Mouse (Mus musculus) right cerebral cortex, postnatal 10 days (tissue): ENCODE measurements around the gene Hectd2.

Source experiments
- DNase-seq, 2 experiments: peaks; one replicate each; pipeline ENCODE4 v3.0.0; 2021; ENCODE audit warnings: low spot score in 2 of 2

Gene Hectd2

DNA sequence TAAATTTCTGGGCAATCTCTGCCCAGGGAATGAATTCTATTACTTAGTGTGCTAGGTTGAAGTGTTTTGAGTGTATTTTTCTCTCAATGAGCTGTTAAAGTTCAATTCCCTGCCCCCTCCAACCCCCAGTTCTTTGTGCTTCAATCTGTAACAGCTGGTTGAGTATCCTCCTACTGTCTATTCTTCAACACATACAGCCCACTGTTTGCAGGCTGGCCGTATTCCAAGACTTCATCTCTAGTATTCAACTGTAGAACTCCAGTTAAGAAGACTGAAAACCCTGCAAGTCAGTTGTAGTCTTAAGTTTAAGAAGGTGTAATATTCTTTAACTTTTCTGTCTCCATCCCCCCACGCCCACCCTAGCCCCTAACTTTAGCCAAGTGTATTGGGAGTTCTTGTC is 10.0 kb downstream of the Hectd2 start:
- DNase-seq, result peak; percentile 54 to 59

- DNase-seq, result peak in 1 of 2 experiments; percentile 44
Measured at GRCm38 (mm10) chr19:36573986-36574385, 19.5 kb downstream of the Hectd2 start.

GRCm38 (mm10) chr19:36575159-36575558 is 20.7 kb downstream of the Hectd2 start:
- DNase-seq, result no peak

DNA sequence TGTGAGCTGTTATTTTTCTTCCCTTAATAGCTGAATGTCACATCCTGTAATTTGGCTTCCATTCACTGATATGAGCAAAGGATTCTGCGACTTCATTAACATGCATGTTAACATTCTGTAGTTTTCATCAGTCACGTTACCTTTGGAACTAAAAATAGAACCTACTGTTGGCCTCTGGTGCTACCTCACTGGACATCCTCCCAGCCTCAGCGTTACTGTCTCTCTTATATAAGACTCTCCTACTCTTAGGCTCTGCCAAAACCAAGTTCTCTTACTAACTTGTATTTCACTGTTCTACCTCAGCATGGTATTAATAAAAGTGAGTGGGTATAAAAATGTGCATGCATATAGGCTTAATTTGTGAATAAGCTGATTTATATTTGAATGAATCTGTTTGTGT is 26.4 kb downstream of the Hectd2 start:
- no peak for DNase-seq

GRCm38 (mm10) chr19:36582116-36582515 is 27.7 kb downstream of the Hectd2 start:
- no peak for DNase-seq

- DNase-seq, result no peak
Measured at GRCm38 (mm10) chr19:36585505-36585904, 31.1 kb downstream of the Hectd2 start.

GRCm38 (mm10) chr19:36594409-36594808 is 40.0 kb downstream of the Hectd2 start:
- no peak for DNase-seq

DNA sequence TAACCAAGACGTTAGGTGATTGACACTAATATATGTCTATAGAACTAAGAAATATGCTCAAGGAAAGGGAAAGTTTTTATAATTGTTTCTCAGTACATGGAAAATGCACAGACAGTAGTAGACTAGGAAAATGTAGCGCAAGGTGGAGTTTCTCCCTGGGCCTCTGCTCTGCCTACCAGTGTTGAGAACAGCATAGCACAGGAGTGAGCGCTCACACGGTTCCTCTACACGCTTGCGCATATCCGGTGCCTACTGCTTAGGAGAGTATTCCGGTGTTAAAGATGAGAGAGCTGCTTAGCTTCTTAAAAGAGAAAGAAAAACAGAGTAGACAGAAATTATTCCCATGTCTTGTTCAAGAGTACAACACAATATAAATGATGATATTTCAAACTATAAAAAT is 47.4 kb downstream of the Hectd2 start:
- DNase-seq, result no peak

DNA sequence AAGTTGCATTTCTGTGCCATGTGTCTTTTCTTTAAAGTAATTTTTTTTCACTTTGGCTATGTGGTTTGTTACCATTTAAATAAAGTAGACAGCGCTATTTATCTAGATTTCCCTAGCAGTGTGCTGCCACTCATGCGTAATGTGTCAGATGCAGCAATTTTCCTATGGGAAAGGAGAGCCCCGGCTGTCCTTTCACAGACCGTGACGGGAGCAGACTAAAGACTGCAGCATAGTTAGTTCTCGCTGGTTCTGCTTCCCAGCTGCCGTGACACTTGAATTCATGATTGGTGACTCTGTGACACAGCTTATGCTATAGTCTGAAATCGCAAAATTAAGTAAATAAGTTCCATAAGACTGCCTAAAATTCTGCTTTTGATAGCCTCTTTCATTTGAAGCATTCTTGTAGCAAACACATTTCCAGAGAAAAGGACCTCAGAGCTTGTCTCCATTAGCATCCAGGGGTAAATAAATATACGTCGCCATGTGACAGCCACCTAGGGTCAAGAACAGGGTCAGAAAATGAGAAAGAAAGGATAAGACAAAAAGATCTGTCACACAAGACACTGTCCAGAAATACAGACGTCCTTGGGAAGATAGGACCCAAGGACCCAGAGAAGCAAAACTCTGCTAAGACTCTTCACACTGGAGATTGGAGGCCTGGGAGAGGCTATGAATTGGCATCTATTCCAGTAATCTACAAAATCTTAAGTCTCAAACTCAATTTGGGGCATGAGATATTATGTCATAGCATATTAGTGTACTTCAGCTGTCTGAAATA is 48.3 kb downstream of the Hectd2 start:
- no peak for DNase-seq

- no peak for DNase-seq
Measured at GRCm38 (mm10) chr19:36606270-36606669, 51.8 kb downstream of the Hectd2 start.

DNA sequence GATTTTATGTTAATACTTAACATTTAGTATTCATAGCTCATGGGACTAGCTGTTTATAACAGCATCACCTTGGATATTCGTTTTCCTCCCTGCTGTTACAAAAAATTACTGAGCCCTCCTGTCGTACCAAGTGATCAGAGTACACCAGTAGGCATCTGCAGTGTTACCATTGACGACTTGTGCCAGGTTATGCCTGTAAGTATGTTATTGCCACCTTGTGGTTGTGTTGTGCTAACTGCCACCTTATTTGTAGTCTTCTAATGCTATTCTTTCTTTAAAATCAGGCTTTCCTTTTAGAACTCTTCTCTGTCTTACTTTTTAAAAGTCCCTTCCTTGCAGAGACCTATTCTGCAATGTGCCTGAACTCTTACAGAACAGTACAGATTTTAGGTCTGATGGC is 54.8 kb downstream of the Hectd2 start:
- DNase-seq, result no peak

DNA sequence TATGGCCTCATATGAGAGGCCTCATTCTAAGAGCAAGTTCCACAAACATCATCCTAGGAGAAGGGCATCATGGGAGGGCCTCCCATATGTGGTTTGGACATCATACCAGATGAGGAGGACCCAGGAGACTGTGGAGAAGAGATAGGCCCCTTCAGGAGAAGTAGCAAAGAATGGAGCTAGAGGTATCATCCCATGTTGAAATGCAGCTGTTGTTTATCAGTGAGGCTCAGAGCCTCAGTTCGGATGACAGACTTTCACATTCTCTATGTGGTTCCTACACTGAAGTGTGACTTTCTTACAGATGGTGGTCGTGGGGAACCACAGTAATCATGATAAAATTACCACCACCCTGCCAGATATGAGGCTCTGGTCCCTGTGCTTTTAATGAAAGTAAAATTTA is 55.9 kb downstream of the Hectd2 start:
- no peak for DNase-seq

- DNase-seq, result no peak
Measured at GRCm38 (mm10) chr19:36625906-36626305, 71.5 kb downstream of the Hectd2 start.

DNA sequence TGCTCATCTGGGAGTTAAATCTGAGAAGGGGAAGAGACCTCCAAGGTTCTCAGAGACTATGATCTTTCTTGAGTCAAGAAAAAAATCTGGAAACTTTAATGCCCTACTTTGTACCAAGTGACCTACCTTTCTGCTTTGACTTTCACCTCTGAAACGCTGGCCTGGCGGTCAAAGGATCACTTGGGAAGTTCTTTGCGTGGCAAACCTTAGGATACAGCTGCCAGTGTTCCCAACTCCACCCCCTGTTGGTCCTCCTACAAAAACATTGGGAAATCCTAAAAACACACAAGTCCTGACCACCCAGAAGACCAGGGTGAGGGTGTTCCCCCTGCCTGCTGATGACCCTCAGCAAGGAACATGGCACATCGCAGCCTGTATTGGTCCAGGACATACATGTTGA is 72.4 kb downstream of the Hectd2 start:
- no peak for DNase-seq

GRCm38 (mm10) chr19:36629394-36629910 is 75.0 kb downstream of the Hectd2 start:
- DNase-seq, result no peak

- no peak for DNase-seq
Measured at GRCm38 (mm10) chr19:36630361-36630760, 75.9 kb downstream of the Hectd2 start.

DNA sequence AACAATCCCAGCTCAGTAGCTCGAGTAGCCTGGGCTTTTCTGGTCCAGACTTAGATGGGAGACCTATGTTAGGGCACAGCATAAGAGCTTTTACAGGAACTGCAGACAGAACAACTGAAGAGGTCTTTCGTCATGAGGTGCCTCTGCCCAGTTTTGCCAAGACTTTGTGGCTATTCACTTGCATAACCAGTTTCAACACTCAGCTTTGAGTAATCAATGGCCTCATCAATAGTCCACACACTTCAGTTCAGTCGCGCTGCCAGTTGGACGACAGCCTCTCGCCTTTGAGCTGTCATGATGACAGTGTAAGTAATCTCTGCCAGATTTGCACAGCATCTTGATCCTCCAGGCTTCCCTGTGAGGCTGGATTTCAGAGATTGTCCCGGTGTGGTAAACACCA is 80.3 kb downstream of the Hectd2 start:
- no peak for DNase-seq

- no peak for DNase-seq
Measured at GRCm38 (mm10) chr19:36637223-36637622, 82.8 kb downstream of the Hectd2 start.

DNA sequence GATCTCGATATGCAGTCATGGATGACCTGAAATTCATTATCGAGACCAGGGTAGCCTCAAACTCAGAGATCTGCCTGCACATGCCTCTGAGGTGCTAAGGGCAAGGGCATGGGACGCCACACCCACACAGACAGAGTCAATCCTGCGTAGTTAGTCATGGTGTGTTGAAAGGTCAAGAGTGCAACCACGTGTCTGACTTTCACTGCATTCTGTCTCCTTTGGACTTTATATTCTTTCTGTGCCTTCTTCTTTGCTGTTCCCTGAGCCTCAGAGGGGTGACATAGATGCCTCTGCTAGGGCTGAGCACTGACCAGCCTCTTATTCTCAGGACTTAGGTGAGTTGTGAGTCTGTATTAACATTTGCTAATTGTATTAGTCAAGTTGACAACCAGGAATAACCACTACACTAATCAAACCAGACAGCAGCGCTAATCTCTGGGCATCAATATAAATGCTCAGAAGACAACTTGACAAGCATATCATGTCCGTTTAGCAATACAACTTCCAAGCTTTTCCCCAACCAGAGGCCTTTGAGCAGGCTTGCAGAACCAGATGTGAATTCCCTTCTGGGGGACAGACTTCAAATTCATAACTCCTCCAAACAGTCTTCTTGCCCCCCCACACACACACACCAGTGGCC is 83.6 kb downstream of the Hectd2 start:
- no peak for DNase-seq

DNA sequence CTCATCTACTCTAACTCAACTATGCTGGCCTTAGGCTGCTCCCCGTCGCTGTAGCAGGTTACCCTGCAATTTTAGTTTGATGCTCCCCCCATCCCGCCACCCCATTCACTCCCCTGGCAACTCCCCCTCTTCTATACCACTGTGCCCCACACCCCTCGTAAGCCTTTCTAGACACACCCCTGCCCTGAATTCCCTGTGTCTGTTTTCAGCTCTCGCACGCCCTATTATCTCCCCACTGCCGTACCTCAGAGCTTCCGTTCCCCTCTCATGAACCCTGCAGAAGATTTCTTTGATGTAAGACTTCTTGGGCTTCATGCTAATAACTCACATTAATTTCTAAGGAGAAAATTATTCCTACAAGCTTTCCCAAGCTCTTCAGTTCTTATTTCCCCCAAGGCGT is 84.6 kb downstream of the Hectd2 start:
- DNase-seq, result no peak

GRCm38 (mm10) chr19:36641128-36641527 is 86.7 kb downstream of the Hectd2 start:
- DNase-seq, result peak; percentile 60 to 86

- no peak for DNase-seq
Measured at GRCm38 (mm10) chr19:36645308-36645889, 91.0 kb downstream of the Hectd2 start.
